Mouse (Mus musculus) olfactory bulb, adult 2 months (tissue): ENCODE results near the gene Mael.

Experiments
- CTCF ChIP-seq: fragments of 200-500 bp; IDR thresholded peaks from 2 replicates; pipeline ENCODE4 v1.5.1; 2012; ENCODE audit warnings: low read depth, mild to moderate bottlenecking, low read length, moderate library complexity; ENCODE audit not compliant: insufficient read depth
- POLR2A ChIP-seq: fragments of 200-500 bp; IDR thresholded peaks from 2 replicates; pipeline ENCODE4 v1.6.1; 2012; ENCODE audit warnings: mild to moderate bottlenecking, low read depth, low read length, moderate library complexity; ENCODE audit not compliant: insufficient read depth

GRCm38 (mm10) chr1:166160111-166160510 lies 78.4 kb downstream of the Mael start:
- TF ChIP-seq POLR2A (no peak), CTCF (no peak)
